ENCODE assay signal across 11 mouse cellular contexts in the genomic region with DNA sequence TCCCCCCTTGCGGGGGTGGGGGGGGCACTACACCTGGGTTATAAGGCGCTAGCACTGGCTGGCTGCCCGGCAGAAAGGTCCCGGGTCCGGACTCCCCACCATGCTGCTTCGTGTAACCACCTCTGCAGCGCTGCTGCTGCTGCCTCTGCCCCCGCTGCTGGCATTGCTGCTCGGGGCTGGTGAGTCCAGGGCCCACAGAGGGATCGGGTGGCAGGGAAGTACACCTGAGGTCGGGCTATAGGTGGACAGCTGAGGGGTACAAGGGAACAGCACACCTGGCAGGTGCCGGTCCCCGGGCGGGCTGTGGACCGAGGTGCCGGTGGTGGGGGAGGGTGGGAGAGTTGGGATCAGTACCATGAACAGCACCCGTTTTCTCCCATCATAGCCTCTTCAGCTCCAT. TPM values are rescaled to one million over a fixed set of nuclear protein-coding genes. Genes with fewer than 3 reads are reported as not detected.
A peak's percentile ranks its signal among the peaks of the same experiment; 100 is the strongest.
DNase-seq lines count a peak whose midpoint lies in the region; ATAC-seq and TF ChIP-seq lines count a peak whose summit lies in the region.
"Had no signal": no experiment of that assay in that cellular context is flagged by ENCODE, and none has a peak within 500 bp of the region (broad histone marks: within the 10 kb centered on the region; RNA-seq: fewer than 3 reads in every experiment).

Ccer2 (plus strand) TSS at position 96 of the 400 bp plus-strand sequence.

- H3K36me3 ChIP-seq in kidney, embryonic 15.5 days, result peaks cover 47% of the 10 kb centered on the region
- peaks cover 2% of the 10 kb centered on the region for H3K36me3 ChIP-seq in kidney, adult 2 months (ENCODE audit: control insufficient read depth, insufficient read depth, low read length)
- no peaks in the 10 kb centered on the region; the same call in 1 of the 2 replicates for H3K36me3 ChIP-seq in forebrain, embryonic 11.5 days (ENCODE audit: control insufficient read depth, insufficient read depth, low read length)
- H3K36me3 ChIP-seq in limb, embryonic 11.5 days (ENCODE audit: control insufficient read depth, insufficient read depth, low read length), result peaks cover 17% of the 10 kb centered on the region
- peaks cover 7% of the 10 kb centered on the region; the same call in 1 of the 2 replicates for H3K36me3 ChIP-seq in neural tube, embryonic 11.5 days (ENCODE audit: control insufficient read depth, insufficient read depth, low read length)

- peaks cover 8% of the 10 kb centered on the region for H3K4me1 ChIP-seq in kidney, embryonic 15.5 days
- no peaks in the 10 kb centered on the region for H3K4me1 ChIP-seq in kidney, adult 2 months (ENCODE audit: control insufficient read depth, insufficient read depth, low read length)
- 0 out of 2 replicates have a peak, but pooled peaks cover 2% of the 10 kb centered on the region for H3K4me1 ChIP-seq in forebrain, embryonic 11.5 days (replicated peaks; ENCODE audit: control insufficient read depth, insufficient read depth, low read length)
- H3K4me1 ChIP-seq in limb, embryonic 11.5 days (ENCODE audit: control insufficient read depth, insufficient read depth, low read length), result no peaks in the 10 kb centered on the region
- H3K4me1 ChIP-seq in neural tube, embryonic 11.5 days (ENCODE audit: control insufficient read depth, insufficient read depth, low read length), result peaks cover 6% of the 10 kb centered on the region; the same call in 1 of the 2 replicates

- no peak within 1 kb of the TSS for H3K27ac ChIP-seq in kidney, embryonic 15.5 days
- no peak within 1 kb of the TSS for H3K27ac ChIP-seq in kidney, adult 2 months (ENCODE audit: insufficient read depth, low read depth, low read length)
- no peak within 1 kb of the TSS for H3K27ac ChIP-seq in forebrain, embryonic 11.5 days (ENCODE audit: low read depth, low read length)
- no peak within 1 kb of the TSS for H3K27ac ChIP-seq in limb, embryonic 11.5 days (replicated peaks; ENCODE audit: low read depth, low read length)
- no peak within 1 kb of the TSS for H3K27ac ChIP-seq in neural tube, embryonic 11.5 days (ENCODE audit: low read depth, low read length)
- no peak within 1 kb of the TSS for H3K27ac ChIP-seq in layer of hippocampus, adult 2 months

- no peak for DNase-seq in kidney, adult 2 months
- no peak for DNase-seq in forebrain, embryonic 11.5 days (ENCODE audit: low spot score)
- no peak for DNase-seq in limb, embryonic 11.5 days (ENCODE audit: low spot score)
- DNase-seq in neural tube, embryonic 11.5 days (ENCODE audit: low spot score), result no peak
- DNase-seq in layer of hippocampus, adult 11-12 months (ENCODE audit: low spot score), result no peak
- DNase-seq in layer of hippocampus, adult 2 months (ENCODE audit: low spot score in 2 of 2), result no peak
- no peak for DNase-seq in gastrocnemius, postnatal 25 days
- DNase-seq: adrenal gland, postnatal 36 days; heart, adult 18-20 months; layer of hippocampus, postnatal 36 days had no signal

- no peaks in the 10 kb centered on the region for H3K9me3 ChIP-seq in kidney, embryonic 15.5 days (replicated peaks)
- H3K9me3 ChIP-seq in forebrain, embryonic 11.5 days (ENCODE audit: control insufficient read depth, low read length), result no peaks in the 10 kb centered on the region
- no peaks in the 10 kb centered on the region for H3K9me3 ChIP-seq in limb, embryonic 11.5 days (ENCODE audit: control insufficient read depth, low read length)
- H3K9me3 ChIP-seq in neural tube, embryonic 11.5 days (ENCODE audit: control insufficient read depth, low read length), result no peaks in the 10 kb centered on the region

- peaks cover 21% of the 10 kb centered on the region for H3K27me3 ChIP-seq in kidney, embryonic 15.5 days
- no peaks in the 10 kb centered on the region for H3K27me3 ChIP-seq in kidney, adult 2 months (replicated peaks; ENCODE audit: control insufficient read depth, insufficient read depth, low read length)
- no peaks in the 10 kb centered on the region for H3K27me3 ChIP-seq in forebrain, embryonic 11.5 days (ENCODE audit: control insufficient read depth, insufficient read depth, low read length)
- peaks cover 11% of the 10 kb centered on the region for H3K27me3 ChIP-seq in limb, embryonic 11.5 days (ENCODE audit: control insufficient read depth, insufficient read depth, low read length)
- H3K27me3 ChIP-seq in neural tube, embryonic 11.5 days (ENCODE audit: control insufficient read depth, insufficient read depth, low read length), result no peaks in the 10 kb centered on the region

- H3K4me3 ChIP-seq in kidney, embryonic 15.5 days (replicated peaks), result 0 out of 2 replicates have a peak within 1 kb of the TSS, but pooled peaks have one; percentile 5
- no peak within 1 kb of the TSS for H3K4me3 ChIP-seq in kidney, adult 2 months (ENCODE audit: insufficient read depth, low read depth, low read length)
- no peak within 1 kb of the TSS for H3K4me3 ChIP-seq in forebrain, embryonic 11.5 days (ENCODE audit: low read depth, low read length)
- H3K4me3 ChIP-seq in limb, embryonic 11.5 days (ENCODE audit: low read depth, low read length), result 0 out of 2 replicates have a peak within 1 kb of the TSS, but pooled peaks have one; percentile 1
- 0 out of 2 replicates have a peak within 1 kb of the TSS, but pooled peaks have one; percentile 6 for H3K4me3 ChIP-seq in neural tube, embryonic 11.5 days (ENCODE audit: low read depth, low read length)
- H3K4me3 ChIP-seq in layer of hippocampus, adult 2 months, result no peak within 1 kb of the TSS; the same call in 1 of the 2 replicates

- peak within 1 kb of the TSS; percentile 40 for H3K4me2 ChIP-seq in kidney, embryonic 15.5 days
- peak within 1 kb of the TSS; percentile 29; the same call in 1 of the 2 replicates for H3K4me2 ChIP-seq in forebrain, embryonic 11.5 days (ENCODE audit: low read depth, low read length, severe bottlenecking)
- peak within 1 kb of the TSS; percentile 19 for H3K4me2 ChIP-seq in limb, embryonic 11.5 days (ENCODE audit: low read depth, severe bottlenecking)
- peak within 1 kb of the TSS; percentile 27; the same call in 1 of the 2 replicates for H3K4me2 ChIP-seq in neural tube, embryonic 11.5 days (ENCODE audit: low read depth)

- 0 out of 2 replicates have a peak, but pooled peaks have one; percentile 46 for ATAC-seq in kidney, embryonic 15.5 days (replicated peaks; ENCODE audit: low FRiP score)
- no peak for ATAC-seq in forebrain, embryonic 11.5 days (replicated peaks; ENCODE audit: low FRiP score)
- ATAC-seq in limb, embryonic 11.5 days (ENCODE audit: insufficient number of reproducible peaks, low FRiP score, low TSS enrichment, low read depth), result peak; percentile 31
- no peak for ATAC-seq in neural tube, embryonic 11.5 days (ENCODE audit: insufficient read depth, low FRiP score, low TSS enrichment)

- TF ChIP-seq CTCF in kidney, adult 2 months (conservative IDR thresholded peaks at IDR 0.05; ENCODE audit: insufficient read depth, insufficient read length, low read depth, low read length), result no peak
- no peak for TF ChIP-seq CTCF in layer of hippocampus, adult 2 months (conservative IDR thresholded peaks at IDR 0.05)

- no peak within 1 kb of the TSS for H3K9ac ChIP-seq in kidney, embryonic 15.5 days
- H3K9ac ChIP-seq in forebrain, embryonic 11.5 days (ENCODE audit: low read length), result no peak within 1 kb of the TSS; the same call in 1 of the 2 replicates
- no peak within 1 kb of the TSS; the same call in 1 of the 2 replicates for H3K9ac ChIP-seq in limb, embryonic 11.5 days (ENCODE audit: low read length)
- H3K9ac ChIP-seq in neural tube, embryonic 11.5 days (ENCODE audit: low read length), result no peak within 1 kb of the TSS

- no peak for TF ChIP-seq POLR2A in kidney, adult 2 months (IDR thresholded peaks at IDR 0.05; ENCODE audit: low read depth, low read length)

- 1% methylated on average over 17 of the region's 17 CpGs for WGBS in kidney, embryonic 15.5 days
- 2% methylated on average over 17 of the region's 17 CpGs for WGBS in kidney, adult 2 months
- WGBS in forebrain, embryonic 11.5 days, result 4% methylated on average over 16 of the region's 17 CpGs
- 3% methylated on average over 17 of the region's 17 CpGs for WGBS in limb, embryonic 11.5 days
- 4% methylated on average over 16 of the region's 17 CpGs for WGBS in neural tube, embryonic 11.5 days

RNA-seq across cellular contexts. Expression of gene Ccer2, which starts in this region (rescaled TPM):
- polyA plus RNA-seq in kidney, embryonic 15.5 days (2015; fragmentation: Nextera tagmentation; extraction: Ambion mirVana), result not detected in 2 replicates
- polyA plus RNA-seq in kidney, adult 2 months (2012; rRNA removed), result not detected in 2 replicates
- not detected in 2 replicates for polyA plus RNA-seq in forebrain, embryonic 11.5 days (2014; fragmentation: Nextera tagmentation; extraction: Ambion mirVana)
- not detected in 2 replicates for polyA plus RNA-seq in limb, embryonic 11.5 days (2014; fragmentation: Nextera tagmentation; extraction: Ambion mirVana)
- polyA plus RNA-seq in neural tube, embryonic 11.5 days (2014; fragmentation: Nextera tagmentation; extraction: Ambion mirVana), result 1.1 and 1.9 TPM in 2 replicates
- total RNA-seq in layer of hippocampus, adult 2 months (2021), result under 1 TPM; 0.34 to 0.36 TPM
- total RNA-seq in gastrocnemius, postnatal 25 days (2021), result not detected
- total RNA-seq: adrenal gland, postnatal 36 days; heart, adult 18-20 months had no signal

Comparison
In these comparisons a context has a peak if more than half of its experiments do, and no peak if none do; other contexts are left out.
1. Peak in ATAC-seq, H3K4me3 ChIP-seq and H3K4me2 ChIP-seq in kidney, embryonic 15.5 days; RNA of the gene not detected or under 1 TPM.
2. Peak in ATAC-seq, H3K4me3 ChIP-seq and H3K4me2 ChIP-seq in limb, embryonic 11.5 days; RNA of the gene not detected or under 1 TPM.